Mouse (Mus musculus) forelimb bud, embryonic 11.5 days (tissue): ENCODE measurements around the gene Ybx1.

Experiments
- DNase-seq: peaks from one replicate; pipeline ENCODE4 v3.0.0-alpha.2; 2012; ENCODE audit warnings: low read depth, low spot score

The Ybx1 gene

DNA sequence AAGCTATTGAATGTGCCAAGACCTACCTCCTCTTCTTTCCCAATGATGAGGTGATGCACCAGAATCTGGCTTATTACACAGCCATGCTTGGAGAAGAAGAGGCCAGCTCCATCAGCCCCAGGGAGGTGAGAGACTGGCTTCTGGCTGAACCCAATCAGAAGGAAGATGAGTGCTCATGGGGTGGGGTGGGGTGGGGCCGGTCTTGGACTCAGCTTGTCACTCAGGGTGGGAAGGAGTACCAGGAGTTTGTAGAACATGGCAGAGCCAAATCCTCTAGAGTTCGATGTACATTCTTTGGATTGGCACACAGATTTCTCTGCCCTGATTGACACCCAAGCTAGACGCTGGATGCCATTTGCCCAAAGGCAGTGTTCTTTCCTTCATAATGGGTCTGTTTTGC lies 55.7 kb downstream of the Ybx1 start:
- no peak for DNase-seq

DNA sequence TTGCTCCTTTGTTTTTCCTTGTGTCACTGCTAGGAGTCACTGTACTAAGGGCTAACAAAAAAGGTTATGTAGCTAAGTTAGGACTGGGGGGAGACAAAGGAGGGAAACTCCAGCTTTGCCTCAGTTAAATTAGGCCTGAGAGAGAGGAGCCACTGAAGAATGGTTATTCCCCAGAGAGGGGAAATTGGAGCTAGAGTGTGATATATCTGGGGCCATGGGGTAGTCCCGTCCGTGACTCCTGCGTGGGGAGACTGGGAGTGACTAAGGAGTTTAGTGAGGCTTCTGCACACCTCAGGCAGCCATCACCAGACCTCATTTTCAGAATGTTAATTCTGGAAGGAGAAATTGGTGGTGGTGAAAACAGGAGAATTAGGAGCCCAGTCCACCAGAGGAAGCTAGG lies 60.1 kb downstream of the Ybx1 start:
- DNase-seq, result no peak

DNA sequence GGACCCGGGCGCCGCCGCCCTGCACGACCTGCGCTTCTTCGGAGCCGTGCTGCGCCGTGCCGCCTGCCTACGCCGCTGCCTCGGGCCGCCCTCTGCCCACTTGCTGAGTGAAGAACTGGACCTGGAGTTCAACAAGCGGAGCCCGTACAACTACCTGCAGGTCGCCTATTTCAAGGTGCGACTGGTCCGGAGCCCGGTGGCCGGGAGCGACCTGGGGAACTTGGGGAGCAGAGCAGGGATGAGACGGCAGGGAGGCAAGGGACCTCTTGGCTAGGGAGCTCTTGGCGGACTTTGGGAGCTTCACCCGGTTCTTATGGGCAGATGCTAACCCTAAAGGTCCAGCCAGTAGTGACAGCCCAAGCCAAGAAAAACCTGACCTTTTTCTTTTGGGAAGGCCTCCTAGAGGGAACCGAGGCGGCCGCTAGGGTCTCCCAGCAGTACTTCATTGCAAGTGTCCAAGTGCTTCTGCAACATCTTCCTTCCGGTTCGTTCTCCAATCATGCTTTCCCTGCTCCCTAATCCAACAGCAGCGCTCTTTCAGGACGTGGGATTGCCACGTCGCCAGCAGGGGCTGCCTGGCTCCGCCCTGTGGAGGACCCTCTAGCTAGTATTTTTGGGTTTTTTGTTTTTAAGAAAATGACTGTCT lies 61.0 kb downstream of the Ybx1 start:
- DNase-seq, result peak; percentile 79

DNA sequence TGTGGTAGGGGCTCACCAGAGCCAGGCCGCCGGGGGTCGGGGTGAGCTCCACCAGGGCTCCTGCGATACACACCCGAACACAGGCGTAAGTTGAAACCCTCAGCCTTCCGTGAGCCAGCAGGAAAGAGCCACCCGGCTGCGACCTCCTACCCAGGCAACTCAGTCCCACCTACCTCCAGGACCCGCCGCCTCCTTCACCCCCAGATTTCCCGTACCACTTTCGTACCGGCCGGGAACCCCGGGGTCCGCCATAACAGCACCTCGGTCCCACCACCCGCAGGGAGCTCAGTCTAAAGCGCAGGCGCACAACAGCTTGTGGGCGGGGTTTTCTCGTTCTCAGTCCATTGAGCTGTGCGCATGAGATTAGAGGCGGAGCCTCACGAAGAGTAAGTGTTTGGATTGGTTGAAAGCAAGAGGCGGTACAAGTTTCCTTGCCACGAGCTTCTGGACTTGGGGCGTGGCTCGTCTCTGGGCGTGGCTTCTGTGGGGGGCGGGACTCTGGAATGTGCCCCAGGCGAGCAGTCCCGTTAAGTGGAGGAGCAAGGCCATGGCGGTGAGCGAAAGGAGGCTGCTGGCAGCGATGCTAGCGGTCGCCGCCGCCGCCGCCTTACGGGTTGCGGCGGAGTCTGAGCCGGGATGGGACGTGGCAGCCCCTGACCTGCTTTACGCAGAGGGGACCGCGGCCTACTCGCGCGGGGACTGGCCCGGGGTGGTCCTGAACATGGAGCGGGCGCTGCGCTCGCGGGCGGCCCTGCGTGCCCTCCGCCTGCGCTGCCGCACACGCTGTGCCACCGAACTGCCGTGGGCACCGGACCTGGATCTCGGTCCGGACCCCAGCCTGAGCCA lies 61.8 kb downstream of the Ybx1 start, which contains the start of the genes AU022252 and P3h1:
Gene AU022252, minus strand, starts transcription at position 303 of the 846 bp plus-strand sequence.
Gene P3h1, plus strand, starts transcription at position 506 of the 846 bp plus-strand sequence.
- peak; percentile 99 for DNase-seq
